Mouse (Mus musculus) stomach, postnatal 0 days (tissue): ENCODE results near the gene Srsf6. TPM values are rescaled to one million over a fixed set of nuclear protein-coding genes. Genes with fewer than 3 reads are reported as not detected.

Source experiments
- ATAC-seq: fragments of 200-750 bp; cut with Nextera tagmentation; 2 replicates; pipeline ENCODE4 v1.8.0; 2017; ENCODE audit not compliant: low FRiP score, low TSS enrichment
- DNase-seq: peaks from one replicate; pipeline ENCODE4 v3.0.0-alpha.2; 2016; ENCODE audit warnings: low spot score
- H3K27ac ChIP-seq: fragments of 300-500 bp; sonication (generic); replicated peaks from 2 replicates; pipeline ENCODE4 v1.5.1; 2014; ENCODE audit warnings: mild to moderate bottlenecking, control low read depth
- H3K27me3 ChIP-seq: fragments of 300-500 bp; sonication (generic); 2 replicates; pipeline ENCODE4 v1.6.1; 2014; ENCODE audit warnings: low read length; ENCODE audit not compliant: control insufficient read depth, insufficient read depth
- H3K36me3 ChIP-seq: fragments of 300-500 bp; sonication (generic); 2 replicates; pipeline ENCODE4 v1.6.1; 2014; ENCODE audit warnings: low read length, mixed read lengths; ENCODE audit not compliant: control insufficient read depth, insufficient read depth
- H3K4me1 ChIP-seq: fragments of 300-500 bp; sonication (generic); replicated peaks from 2 replicates; pipeline ENCODE4 v1.6.1; 2014; ENCODE audit warnings: antibody characterized with exemption; ENCODE audit not compliant: control insufficient read depth, insufficient read depth
- H3K4me2 ChIP-seq: fragments of 300-500 bp; sonication (generic); replicated peaks from 2 replicates; pipeline ENCODE4 v1.6.1; 2014; ENCODE audit warnings: low read depth, mild to moderate bottlenecking, control low read depth, moderate library complexity
- H3K4me3 ChIP-seq: fragments of 300-500 bp; sonication (generic); 2 replicates; pipeline ENCODE4 v1.5.1; 2014; ENCODE audit warnings: low read depth, low read length, control low read depth
- H3K9ac ChIP-seq: fragments of 300-500 bp; sonication (generic); 2 replicates; pipeline ENCODE4 v1.6.1; 2014; ENCODE audit warnings: mild to moderate bottlenecking, low read length, control low read depth, mixed read lengths
- H3K9me3 ChIP-seq: fragments of 300-500 bp; sonication (generic); 2 replicates; pipeline ENCODE4 v1.6.1; 2016; ENCODE audit warnings: low read length; ENCODE audit not compliant: control insufficient read depth
- CTCF ChIP-seq: IDR thresholded peaks from 2 replicates; pipeline ENCODE4 v1.5.1; 2016; ENCODE audit warnings: antibody characterized with exemption, low read depth, mild to moderate bottlenecking, moderate library complexity
- EP300 ChIP-seq: optimal IDR thresholded peaks from 2 replicates; pipeline ENCODE3; 2016; ENCODE audit warnings: antibody characterized with exemption
- WGBS: fragments of 180-500 bp; shearing (Covaris S2); extraction: QIAGEN DNeasy Blood & Tissue Kit; methylation state at CpG from one replicate; pipeline ENCODE4 v1.1.7; 2014; 5-methylcytosine and 5-hydroxymethylcytosine counted together
- polyA plus RNA-seq: library from polyadenylated mRNA; unstranded; fragments of >200 nt; fragmentation: Nextera tagmentation; extraction: Ambion mirVana; gene quantifications from 2 replicates; pipeline ENCODE4 v1.2.1, GENCODE M21; 2015

The Srsf6 gene
- polyA plus RNA-seq, 1 experiment from 2014 or later: 67.5 TPM

DNA sequence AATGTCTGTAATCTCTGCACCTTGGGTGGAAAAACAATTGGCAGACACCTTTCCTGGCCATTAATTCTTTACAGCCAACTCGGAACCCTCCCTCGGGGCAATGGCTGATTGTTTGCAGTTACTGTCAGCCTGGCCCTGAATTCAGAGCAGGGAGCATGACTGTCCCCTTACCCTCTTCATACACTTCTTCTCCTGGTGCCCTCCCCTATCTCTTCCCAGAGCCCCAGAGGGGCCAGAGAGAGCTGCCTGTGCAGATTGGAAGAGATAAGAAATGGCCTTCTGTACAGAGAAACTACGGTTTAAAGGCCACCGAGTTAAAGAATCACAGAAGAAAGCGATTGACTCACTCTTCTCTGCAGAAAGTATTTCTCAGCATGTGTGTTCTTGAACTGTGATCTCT lies 11.4 kb upstream of the Srsf6 start:
- no peak overlapping the region for H3K27ac ChIP-seq
- no peaks in the 10 kb centered on the region for H3K27me3 ChIP-seq
- H3K4me1 ChIP-seq: no peaks in the 10 kb centered on the region
- no peak overlapping the region for H3K4me2 ChIP-seq
- ATAC-seq (no peak), DNase-seq (no peak)
- H3K9me3 ChIP-seq: no peaks in the 10 kb centered on the region
- no peaks in the 10 kb centered on the region for H3K36me3 ChIP-seq
- no peak overlapping the region for H3K4me3 ChIP-seq
- TF ChIP-seq CTCF (no peak), EP300 (no peak)
- H3K9ac ChIP-seq: no peak overlapping the region
- 37% methylated on average over 5 of the region's 5 CpGs for WGBS

- Histone ChIP-seq H3K4me3 (no peak overlapping the region), H3K27me3 (no peaks in the 10 kb centered on the region), H3K27ac (no peak overlapping the region), H3K9me3 (no peaks in the 10 kb centered on the region), H3K4me2 (0 out of 2 replicates have a peak overlapping the region, but pooled peaks have one; percentile 23), H3K9ac (no peak overlapping the region), H3K4me1 (no peaks in the 10 kb centered on the region), H3K36me3 (no peaks in the 10 kb centered on the region)
- DNase-seq (peak; percentile 57), ATAC-seq (no peak)
- peak; percentile 96 for TF ChIP-seq CTCF
- no peak for TF ChIP-seq EP300
- WGBS: 8% methylated on average over 6 of the region's 6 CpGs
Measured at GRCm38 (mm10) chr2:162922183-162922582, 9.1 kb upstream of the Srsf6 start.

DNA sequence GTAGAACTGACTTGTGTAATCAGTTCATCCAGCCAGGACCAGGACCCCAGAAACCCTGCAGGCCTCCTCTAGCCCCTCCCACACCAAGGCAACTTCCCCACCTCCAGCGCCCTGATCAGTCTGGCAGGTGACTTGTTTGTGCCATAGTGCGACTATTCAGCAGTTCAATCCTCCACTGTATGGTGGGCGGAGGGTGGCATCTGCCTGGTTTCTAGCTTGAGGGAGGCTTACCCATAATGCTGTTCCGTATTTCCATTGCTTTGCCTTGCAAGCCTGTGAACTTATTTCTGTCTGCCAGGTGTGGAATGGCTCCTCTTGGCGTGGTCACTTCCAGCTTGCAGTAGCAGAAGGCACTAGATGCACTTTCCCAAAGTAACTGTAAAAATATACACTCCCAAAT lies 8.5 kb upstream of the Srsf6 start:
- DNase-seq (no peak), ATAC-seq (no peak)
- no peaks in the 10 kb centered on the region for H3K27me3 ChIP-seq
- no peak overlapping the region for H3K9ac ChIP-seq
- H3K27ac ChIP-seq: no peak overlapping the region
- WGBS: 66% methylated on average over 5 of the region's 5 CpGs
- H3K4me3 ChIP-seq: no peak overlapping the region
- H3K36me3 ChIP-seq: no peaks in the 10 kb centered on the region
- no peak overlapping the region for H3K4me2 ChIP-seq
- no peaks in the 10 kb centered on the region for H3K4me1 ChIP-seq
- no peaks in the 10 kb centered on the region for H3K9me3 ChIP-seq
- TF ChIP-seq CTCF: no peak

- no peak for DNase-seq
- no peaks in the 10 kb centered on the region for H3K9me3 ChIP-seq
- no peak for ATAC-seq
- no peak overlapping the region for H3K9ac ChIP-seq
- TF ChIP-seq EP300: no peak
- TF ChIP-seq CTCF: no peak
- H3K4me1 ChIP-seq: no peaks in the 10 kb centered on the region
- no peaks in the 10 kb centered on the region for H3K36me3 ChIP-seq
- no peak overlapping the region for H3K27ac ChIP-seq
- H3K4me2 ChIP-seq: no peak overlapping the region
- WGBS: 74% methylated on average over 5 of the region's 5 CpGs
- no peak overlapping the region for H3K4me3 ChIP-seq
- no peaks in the 10 kb centered on the region for H3K27me3 ChIP-seq
Measured at GRCm38 (mm10) chr2:162924126-162924525, 7.2 kb upstream of the Srsf6 start.

- no peaks in the 10 kb centered on the region for H3K27me3 ChIP-seq
- ATAC-seq (no peak), DNase-seq (no peak)
- TF ChIP-seq EP300 (no peak), CTCF (no peak)
- H3K9ac ChIP-seq: no peak overlapping the region
- H3K36me3 ChIP-seq: no peaks in the 10 kb centered on the region
- WGBS: 63% methylated on average over 3 of the region's 3 CpGs
- no peaks in the 10 kb centered on the region for H3K9me3 ChIP-seq
- H3K4me2 ChIP-seq: no peak overlapping the region
- H3K4me3 ChIP-seq: no peak overlapping the region
- H3K4me1 ChIP-seq: peaks cover 2% of the 10 kb centered on the region; the same call in 1 of the 2 replicates
- H3K27ac ChIP-seq: no peak overlapping the region
Measured at GRCm38 (mm10) chr2:162927918-162928585, 3.3 kb upstream of the Srsf6 start.

DNA sequence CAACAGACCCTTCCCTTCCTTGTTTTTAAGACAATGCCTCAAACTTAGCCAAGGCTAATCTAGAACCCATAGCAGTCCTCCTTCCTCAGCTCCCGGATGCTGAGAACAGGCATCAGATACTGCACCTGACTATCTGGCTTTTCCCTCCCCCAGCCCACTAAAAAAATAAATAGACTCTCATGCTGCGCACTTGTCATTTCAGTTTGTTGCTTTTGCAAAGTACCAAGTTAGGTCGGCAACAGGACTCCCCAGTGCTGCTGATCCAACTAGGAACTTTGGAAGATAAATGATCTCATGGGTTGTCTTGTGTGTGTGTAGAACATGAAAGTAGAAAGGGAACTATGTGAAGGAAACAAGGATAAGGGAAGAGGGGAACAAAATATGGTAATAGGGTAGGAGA lies 1.6 kb upstream of the Srsf6 start:
- 60% methylated on average over 3 of the region's 3 CpGs for WGBS
- Histone ChIP-seq H3K4me1 (peaks cover 2% of the 10 kb centered on the region; the same call in 1 of the 2 replicates), H3K9ac (no peak overlapping the region), H3K4me2 (no peak overlapping the region; the same call in 1 of the 2 replicates), H3K27me3 (no peaks in the 10 kb centered on the region), H3K4me3 (no peak overlapping the region), H3K27ac (no peak overlapping the region), H3K9me3 (no peaks in the 10 kb centered on the region), H3K36me3 (peaks cover 11% of the 10 kb centered on the region)
- TF ChIP-seq CTCF: no peak
- ATAC-seq (no peak), DNase-seq (no peak)
